12 mouse cellular contexts compared by ENCODE assay signal in genomic region chr3:116120391-116120790, GRCm38 (mm10).
"Had no signal": no experiment of that assay in that cellular context is flagged by ENCODE, and none has a peak within 500 bp of the region (broad histone marks: within the 10 kb centered on the region; RNA-seq: fewer than 3 reads in every experiment).

No protein-coding gene starts in this region.

- DNase-seq: lung, adult 18-20 months; lung, embryonic 14.5 days; lung, postnatal 10 days; lung, postnatal 4 days; retina, postnatal 1 day; right cerebral cortex, adult 18-20 months; right cerebral cortex, postnatal 25 days; right cerebral cortex, postnatal 4 days; spleen, adult 18-20 months; thymus, adult 2 months; thymus, postnatal 25 days; thymus, postnatal 4 days had no signal
